Mouse (Mus musculus): ENCODE measurements around the gene Trim62. TPM values are rescaled to one million over a fixed set of nuclear protein-coding genes. Genes with fewer than 3 reads are reported as not detected.

Gene Trim62
- polyA plus RNA-seq, 2 experiments, result 9.2 TPM

- H3K4me2 ChIP-seq (replicated peaks; ENCODE audit: low read depth, low read length, severe bottlenecking), result peak overlapping the region; percentile 78
- H3K27ac ChIP-seq (replicated peaks; ENCODE audit: low read depth, low read length), result 0 out of 2 replicates have a peak overlapping the region, but pooled peaks have one; percentile 52
- 20% methylated on average over 30 of the region's 36 CpGs for WGBS
These were observed 41.6 kb downstream of the Trim62 start for GRCm38 (mm10) chr4:128924841-128925606.

GRCm38 (mm10) chr4:128932783-128933182 is 49.4 kb downstream of the Trim62 start:
- no peak for ATAC-seq (ENCODE audit: low FRiP score, low read depth)
- no peaks in the 10 kb centered on the region for H3K27me3 ChIP-seq (ENCODE audit: control insufficient read depth, insufficient read depth, low read length)
- no peaks in the 10 kb centered on the region for H3K36me3 ChIP-seq (ENCODE audit: control insufficient read depth, insufficient read depth, low read length)
- no peak overlapping the region for H3K9ac ChIP-seq (ENCODE audit: low read depth, low read length, severe bottlenecking)
- H3K4me2 ChIP-seq (replicated peaks; ENCODE audit: low read depth, low read length, severe bottlenecking), result no peak overlapping the region
- TF ChIP-seq POLR2A (IDR thresholded peaks at IDR 0.05; ENCODE audit: borderline replicate concordance, extremely low read depth, insufficient read depth, insufficient read length), result no peak
- DNase-seq (ENCODE audit: low spot score), result no peak
- no peaks in the 10 kb centered on the region for H3K9me3 ChIP-seq (ENCODE audit: control insufficient read depth, low read length)
- WGBS, result 47% methylated on average over 7 of the region's 7 CpGs
- no peaks in the 10 kb centered on the region for H3K4me1 ChIP-seq (ENCODE audit: control insufficient read depth, insufficient read depth, low read length)
- H3K27ac ChIP-seq (replicated peaks; ENCODE audit: low read depth, low read length), result no peak overlapping the region
- no peak overlapping the region for H3K4me3 ChIP-seq (replicated peaks; ENCODE audit: low read length)

More at GRCm38 (mm10) chr4:128924841-128925606, 41.6 kb downstream of the Trim62 start:
- DNase-seq (ENCODE audit: low spot score) (peak; percentile 92), ATAC-seq (ENCODE audit: low FRiP score, low read depth) (peak; percentile 91)
- Histone ChIP-seq H3K9me3 (ENCODE audit: control insufficient read depth, low read length) (no peaks in the 10 kb centered on the region), H3K27me3 (ENCODE audit: control insufficient read depth, insufficient read depth, low read length) (no peaks in the 10 kb centered on the region), H3K36me3 (ENCODE audit: control insufficient read depth, insufficient read depth, low read length) (no peaks in the 10 kb centered on the region), H3K4me3 (replicated peaks; ENCODE audit: low read length) (peak overlapping the region; percentile 35), H3K9ac (ENCODE audit: low read depth, low read length, severe bottlenecking) (peak overlapping the region; percentile 54), H3K4me1 (ENCODE audit: control insufficient read depth, insufficient read depth, low read length) (peaks cover 4% of the 10 kb centered on the region; the same call in 1 of the 2 replicates)
- peak; percentile 65; the same call in 1 of the 2 replicates for TF ChIP-seq POLR2A (IDR thresholded peaks at IDR 0.05; ENCODE audit: borderline replicate concordance, extremely low read depth, insufficient read depth, insufficient read length)

- Histone ChIP-seq H3K4me2 (replicated peaks; ENCODE audit: low read depth, low read length, severe bottlenecking) (no peak overlapping the region), H3K4me1 (ENCODE audit: control insufficient read depth, insufficient read depth, low read length) (no peaks in the 10 kb centered on the region), H3K27me3 (ENCODE audit: control insufficient read depth, insufficient read depth, low read length) (no peaks in the 10 kb centered on the region), H3K27ac (replicated peaks; ENCODE audit: low read depth, low read length) (no peak overlapping the region), H3K9me3 (ENCODE audit: control insufficient read depth, low read length) (no peaks in the 10 kb centered on the region), H3K36me3 (ENCODE audit: control insufficient read depth, insufficient read depth, low read length) (no peaks in the 10 kb centered on the region), H3K4me3 (replicated peaks; ENCODE audit: low read length) (no peak overlapping the region), H3K9ac (ENCODE audit: low read depth, low read length, severe bottlenecking) (no peak overlapping the region)
- DNase-seq (ENCODE audit: low spot score) (no peak), ATAC-seq (ENCODE audit: low FRiP score, low read depth) (no peak)
- TF ChIP-seq POLR2A (IDR thresholded peaks at IDR 0.05; ENCODE audit: borderline replicate concordance, extremely low read depth, insufficient read depth, insufficient read length), result no peak
- 64% methylated on average over 5 of the region's 5 CpGs for WGBS
These were observed 52.2 kb downstream of the Trim62 start for GRCm38 (mm10) chr4:128935595-128935994.

GRCm38 (mm10) chr4:128942346-128942745 is 59.0 kb downstream of the Trim62 start:
- no peaks in the 10 kb centered on the region for H3K9me3 ChIP-seq (ENCODE audit: control insufficient read depth, low read length)
- DNase-seq (ENCODE audit: low spot score), result no peak
- WGBS, result 61% methylated on average over 3 of the region's 3 CpGs
- 0 out of 2 replicates have a peak, but pooled peaks cover 1% of the 10 kb centered on the region for H3K4me1 ChIP-seq (ENCODE audit: control insufficient read depth, insufficient read depth, low read length)
- no peak for TF ChIP-seq POLR2A (IDR thresholded peaks at IDR 0.05; ENCODE audit: borderline replicate concordance, extremely low read depth, insufficient read depth, insufficient read length)
- H3K9ac ChIP-seq (ENCODE audit: low read depth, low read length, severe bottlenecking), result no peak overlapping the region
- no peaks in the 10 kb centered on the region for H3K27me3 ChIP-seq (ENCODE audit: control insufficient read depth, insufficient read depth, low read length)
- H3K36me3 ChIP-seq (ENCODE audit: control insufficient read depth, insufficient read depth, low read length), result peaks cover 4% of the 10 kb centered on the region; the same call in 1 of the 2 replicates
- no peak for ATAC-seq (ENCODE audit: low FRiP score, low read depth)
- no peak overlapping the region for H3K27ac ChIP-seq (replicated peaks; ENCODE audit: low read depth, low read length)
- no peak overlapping the region for H3K4me2 ChIP-seq (replicated peaks; ENCODE audit: low read depth, low read length, severe bottlenecking)
- no peak overlapping the region for H3K4me3 ChIP-seq (replicated peaks; ENCODE audit: low read length)

GRCm38 (mm10) chr4:128946736-128947135 is 63.4 kb downstream of the Trim62 start:
- no peak overlapping the region for H3K9ac ChIP-seq (ENCODE audit: low read depth, low read length, severe bottlenecking)
- H3K9me3 ChIP-seq (ENCODE audit: control insufficient read depth, low read length), result no peaks in the 10 kb centered on the region
- H3K4me2 ChIP-seq (replicated peaks; ENCODE audit: low read depth, low read length, severe bottlenecking), result no peak overlapping the region
- no peak overlapping the region for H3K4me3 ChIP-seq (replicated peaks; ENCODE audit: low read length)
- H3K27ac ChIP-seq (replicated peaks; ENCODE audit: low read depth, low read length), result no peak overlapping the region
- DNase-seq (ENCODE audit: low spot score), result no peak
- peaks cover 4% of the 10 kb centered on the region; the same call in 1 of the 2 replicates for H3K36me3 ChIP-seq (ENCODE audit: control insufficient read depth, insufficient read depth, low read length)
- 77% methylated on average over 9 of the region's 9 CpGs for WGBS
- no peaks in the 10 kb centered on the region for H3K27me3 ChIP-seq (ENCODE audit: control insufficient read depth, insufficient read depth, low read length)
- no peak for ATAC-seq (ENCODE audit: low FRiP score, low read depth)
- H3K4me1 ChIP-seq (ENCODE audit: control insufficient read depth, insufficient read depth, low read length), result 0 out of 2 replicates have a peak, but pooled peaks cover 4% of the 10 kb centered on the region
- no peak for TF ChIP-seq POLR2A (IDR thresholded peaks at IDR 0.05; ENCODE audit: borderline replicate concordance, extremely low read depth, insufficient read depth, insufficient read length)

Measured in limb, embryonic 14.5 days (tissue).